Mouse (Mus musculus): Measurements from ENCODE around the gene Mecr.

- TF ChIP-seq CTCF (IDR thresholded peaks at IDR 0.05; ENCODE audit: borderline replicate concordance, insufficient read depth, low read depth, low read length): no peak
- no peak for TF ChIP-seq POLR2A (IDR thresholded peaks at IDR 0.05; ENCODE audit: borderline replicate concordance, insufficient read depth, low read length)
These were observed 14.1 kb upstream of the Mecr start for GRCm38 (mm10) chr4:131829123-131829522.
